Mouse (Mus musculus): ENCODE data around the gene Pde4b.
"Not testable (repeated sequence)": the region's sequence is repeated elsewhere in the genome, so short reads cannot be mapped to it uniquely, and the experiment has no call there.

Gene Pde4b

GRCm38 (mm10) chr4:102486134-102486920 lies 399.0 kb downstream of the Pde4b start:
- DNase-seq, result peak; percentile 73

GRCm38 (mm10) chr4:102486921-102487240 lies 399.5 kb downstream of the Pde4b start:
- no peak for DNase-seq

GRCm38 (mm10) chr4:102488000-102488399 lies 400.7 kb downstream of the Pde4b start:
- no peak for DNase-seq

GRCm38 (mm10) chr4:102491468-102492123 lies 404.3 kb downstream of the Pde4b start:
- no peak for DNase-seq

GRCm38 (mm10) chr4:102492911-102493310 lies 405.6 kb downstream of the Pde4b start:
- DNase-seq, result no peak

- no peak for DNase-seq
These were observed 406.2 kb downstream of the Pde4b start for GRCm38 (mm10) chr4:102493342-102494128.

GRCm38 (mm10) chr4:102494203-102494602 lies 406.9 kb downstream of the Pde4b start:
- not testable (repeated sequence) for DNase-seq

- no peak for DNase-seq
These were observed 407.7 kb downstream of the Pde4b start for GRCm38 (mm10) chr4:102495001-102495400.

- no peak for DNase-seq
These were observed 408.1 kb downstream of the Pde4b start for GRCm38 (mm10) chr4:102495474-102495873.

GRCm38 (mm10) chr4:102496269-102497177 lies 409.2 kb downstream of the Pde4b start:
- DNase-seq, result no peak

GRCm38 (mm10) chr4:102497221-102497620 lies 409.9 kb downstream of the Pde4b start:
- no peak for DNase-seq

- DNase-seq, result no peak
These were observed 411.0 kb downstream of the Pde4b start for GRCm38 (mm10) chr4:102498169-102498919.

GRCm38 (mm10) chr4:102498920-102499316 lies 411.6 kb downstream of the Pde4b start:
- no peak for DNase-seq

GRCm38 (mm10) chr4:102505714-102506113 lies 418.4 kb downstream of the Pde4b start:
- DNase-seq, result no peak

GRCm38 (mm10) chr4:102506376-102507280 lies 419.3 kb downstream of the Pde4b start:
- DNase-seq, result peak; percentile 66

GRCm38 (mm10) chr4:102507344-102507743 lies 420.0 kb downstream of the Pde4b start:
- DNase-seq, result no peak

GRCm38 (mm10) chr4:102507753-102508152 lies 420.4 kb downstream of the Pde4b start:
- DNase-seq, result peak; percentile 32

GRCm38 (mm10) chr4:102510061-102510460 lies 422.7 kb downstream of the Pde4b start:
- DNase-seq, result no peak

- peak; percentile 38 for DNase-seq
These were observed 423.6 kb downstream of the Pde4b start for GRCm38 (mm10) chr4:102510939-102511391.

GRCm38 (mm10) chr4:102511511-102511910 lies 424.2 kb downstream of the Pde4b start:
- peak; percentile 66 for DNase-seq

- DNase-seq, result no peak
These were observed 425.6 kb downstream of the Pde4b start for GRCm38 (mm10) chr4:102512940-102513339.

All from thymus, postnatal 25 days (tissue).